Mouse (Mus musculus): Measurements from ENCODE around the gene Gm17606.

The Gm17606 gene

DNA sequence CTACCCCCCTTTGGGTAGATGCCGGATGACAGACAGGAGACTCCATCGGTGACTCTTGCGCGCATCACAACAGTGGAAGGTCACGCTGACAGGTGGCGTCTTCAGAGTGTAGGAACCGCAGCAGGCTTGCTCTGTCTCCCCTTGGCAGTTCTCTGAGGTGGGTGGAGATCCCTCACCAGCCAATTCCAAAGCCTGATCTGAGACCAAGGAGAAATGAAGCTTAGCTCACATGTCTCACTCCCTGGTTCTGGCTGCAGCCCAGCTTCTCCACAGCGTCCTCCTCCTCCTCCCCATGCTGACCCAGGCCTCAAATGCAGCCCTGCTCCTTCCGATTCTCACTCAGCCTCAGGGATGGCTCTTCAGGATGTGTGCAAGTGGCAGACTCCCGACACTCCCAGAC is 15.8 kb upstream of the Gm17606 start:
- no peak for DNase-seq (ENCODE audit: low read depth, low spot score)

- DNase-seq (ENCODE audit: low read depth, low spot score): no peak
These were observed 12.6 kb upstream of the Gm17606 start for GRCm38 (mm10) chr14:54628103-54628502.

GRCm38 (mm10) chr14:54629797-54630196 is 11.0 kb upstream of the Gm17606 start:
- no peak for DNase-seq (ENCODE audit: low read depth, low spot score)

DNA sequence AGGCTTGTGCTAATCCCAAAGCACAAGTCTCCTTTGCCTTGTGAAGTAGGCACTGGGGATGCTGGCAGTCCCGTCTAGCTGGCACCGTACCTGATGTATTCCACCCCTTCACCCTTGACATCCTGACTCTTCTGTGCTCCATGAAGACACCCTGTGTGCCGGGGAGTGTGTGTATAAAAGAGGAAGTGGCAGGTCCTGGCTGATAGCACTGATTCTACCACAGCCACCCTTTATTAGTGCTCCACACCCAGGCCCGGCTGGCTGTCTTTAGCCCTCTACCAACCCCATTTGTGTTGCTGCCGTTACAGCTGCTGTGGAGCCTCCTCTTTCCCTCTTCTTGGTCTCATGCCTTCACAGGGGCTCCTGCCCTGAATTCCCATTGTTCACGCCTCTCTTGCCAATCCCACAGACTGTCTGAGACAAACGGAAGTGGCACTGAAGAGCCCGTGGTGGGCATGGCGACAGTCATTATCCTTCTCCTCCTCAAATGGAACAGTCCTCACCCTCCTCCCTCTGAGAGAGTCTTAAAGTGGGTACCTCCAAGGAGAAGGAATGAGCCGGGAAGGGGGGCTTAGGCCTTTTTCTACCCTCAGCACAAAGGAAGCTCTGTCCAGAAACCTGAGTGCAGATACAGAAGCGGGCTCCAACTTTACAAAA is 10.0 kb upstream of the Gm17606 start:
- DNase-seq (ENCODE audit: low read depth, low spot score): no peak

- no peak for DNase-seq (ENCODE audit: low read depth, low spot score)
These were observed 9.5 kb upstream of the Gm17606 start for GRCm38 (mm10) chr14:54631240-54631599.

- DNase-seq (ENCODE audit: low read depth, low spot score): no peak
These were observed 8.5 kb upstream of the Gm17606 start for GRCm38 (mm10) chr14:54632252-54632651.

DNA sequence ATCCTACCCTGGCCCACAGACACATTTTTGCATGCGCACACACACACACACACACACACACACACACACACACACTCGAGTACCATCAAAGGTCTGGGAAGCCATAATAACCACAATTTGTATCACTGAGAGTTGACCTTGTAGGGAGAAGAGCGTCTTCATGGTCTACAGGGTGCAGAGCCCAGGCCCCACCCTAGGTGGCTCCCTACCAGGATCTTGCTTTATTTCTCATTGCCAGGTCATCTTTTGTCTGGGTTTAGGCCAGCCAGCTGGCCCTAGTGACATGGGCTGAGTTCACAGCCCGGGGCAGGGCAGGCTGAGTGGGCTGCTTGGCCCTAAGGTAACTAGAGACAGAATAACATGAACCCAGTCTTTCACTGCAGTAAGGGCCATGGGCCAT is 6.6 kb upstream of the Gm17606 start:
- no peak for DNase-seq (ENCODE audit: low read depth, low spot score)

DNA sequence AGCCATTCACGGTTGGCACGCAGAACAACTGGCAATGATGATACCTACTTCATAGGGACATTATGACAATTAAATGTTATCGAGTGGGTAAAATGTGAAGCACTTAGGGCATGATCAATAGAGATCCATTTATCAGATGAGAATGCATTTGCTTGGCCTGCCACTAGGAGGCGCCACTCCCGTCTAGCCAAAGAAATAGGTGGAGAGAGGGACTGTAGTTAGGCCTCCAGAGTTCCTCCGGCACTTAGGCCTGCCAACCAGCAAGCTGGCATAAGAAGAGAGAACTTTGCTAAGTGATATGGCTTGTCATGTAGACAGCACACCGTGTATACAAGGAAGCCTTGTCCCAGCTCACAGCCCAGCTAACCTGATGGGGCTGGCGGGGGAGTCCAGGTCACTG is 3.8 kb upstream of the Gm17606 start:
- no peak for DNase-seq (ENCODE audit: low read depth, low spot score)

DNA sequence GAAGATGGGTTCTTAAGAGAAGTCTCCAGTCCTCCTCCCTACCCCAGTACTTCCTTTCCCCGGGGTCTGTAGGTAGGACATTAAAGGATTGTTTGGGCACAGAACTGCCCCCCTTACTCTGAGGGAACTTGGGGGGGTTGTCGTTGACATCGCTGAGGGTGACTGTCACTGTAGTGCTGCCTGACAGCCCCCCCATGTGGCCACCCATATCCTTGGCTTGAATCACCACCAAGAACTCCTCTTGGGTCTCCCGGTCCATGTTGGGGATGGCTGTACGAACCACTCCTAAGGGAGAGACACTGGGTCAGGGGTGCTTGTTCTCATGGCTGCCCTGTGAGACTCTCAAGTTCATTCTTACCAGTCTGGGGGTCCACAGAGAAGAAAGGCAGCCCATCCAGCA is 2.5 kb upstream of the Gm17606 start:
- DNase-seq (ENCODE audit: low read depth, low spot score): no peak

DNA sequence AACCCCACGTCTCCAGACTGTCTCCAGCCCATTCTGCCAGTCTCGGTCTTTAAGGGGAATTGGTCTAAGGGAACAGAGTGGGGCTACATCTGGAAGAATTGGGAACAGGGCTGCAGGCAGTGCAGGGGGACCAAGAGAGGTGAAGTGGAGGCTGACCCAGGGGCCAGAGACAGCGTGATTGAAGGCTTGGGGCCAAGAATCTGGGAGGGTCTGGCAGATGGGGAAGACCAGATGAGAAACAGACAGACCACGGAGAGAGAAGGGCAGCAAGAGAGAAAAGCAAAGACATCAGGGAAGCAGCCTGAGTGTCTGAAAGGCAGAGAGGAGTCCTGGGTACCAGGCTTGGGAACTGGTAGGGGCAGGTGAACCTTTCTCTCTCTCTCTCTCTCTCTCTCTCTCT is 631 bp upstream of the Gm17606 start:
- no peak for DNase-seq (ENCODE audit: low read depth, low spot score)

GRCm38 (mm10) chr14:54641305-54641969 is 685 bp downstream of the Gm17606 start, which contains the start of gene Cdh24:
Gene Cdh24 (minus strand): TSS chr14:54641364.
- DNase-seq (ENCODE audit: low read depth, low spot score): peak; percentile 78

GRCm38 (mm10) chr14:54642224-54642944 is 1.6 kb downstream of the Gm17606 start:
- no peak for DNase-seq (ENCODE audit: low read depth, low spot score)

DNA sequence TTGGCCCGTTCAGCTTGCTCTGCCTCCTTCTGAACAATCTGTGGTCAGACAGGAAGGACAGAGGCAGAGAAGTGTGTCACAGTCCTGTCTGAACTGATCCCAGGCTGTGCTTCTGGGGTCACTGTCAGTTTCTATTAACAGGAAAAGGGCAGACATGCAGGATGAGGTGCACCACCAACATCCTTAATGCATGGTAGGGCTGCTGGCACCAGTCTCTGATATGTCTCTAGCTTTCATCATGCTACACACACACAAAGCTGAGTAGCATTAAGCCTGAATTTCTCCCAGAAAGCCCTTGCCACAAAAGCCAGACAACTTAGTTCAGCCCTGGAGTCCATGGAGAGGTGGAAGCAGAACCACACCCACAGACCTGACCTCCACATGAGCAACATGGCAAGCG is 2.3 kb downstream of the Gm17606 start:
- no peak for DNase-seq (ENCODE audit: low read depth, low spot score)

DNA sequence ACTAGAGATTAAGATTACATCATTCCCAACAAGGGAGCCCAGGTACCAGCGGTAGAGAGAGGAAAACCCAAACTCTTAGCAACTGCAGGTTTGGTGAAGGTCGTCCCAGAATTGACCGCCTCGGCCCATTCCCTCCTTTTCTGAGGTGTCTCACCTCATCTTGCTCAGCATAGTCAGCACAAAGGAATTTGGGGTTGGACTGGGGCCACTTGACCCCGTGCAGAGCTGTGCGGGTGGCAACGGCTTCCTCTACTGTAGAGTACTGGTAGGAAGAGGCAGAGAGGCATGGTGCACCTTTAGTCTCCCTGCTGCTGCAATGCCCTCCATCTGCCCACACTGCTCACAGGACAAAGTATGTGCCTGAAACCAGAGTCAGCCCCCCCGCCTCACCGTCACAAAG is 3.5 kb downstream of the Gm17606 start:
- no peak for DNase-seq (ENCODE audit: low read depth, low spot score)

DNA sequence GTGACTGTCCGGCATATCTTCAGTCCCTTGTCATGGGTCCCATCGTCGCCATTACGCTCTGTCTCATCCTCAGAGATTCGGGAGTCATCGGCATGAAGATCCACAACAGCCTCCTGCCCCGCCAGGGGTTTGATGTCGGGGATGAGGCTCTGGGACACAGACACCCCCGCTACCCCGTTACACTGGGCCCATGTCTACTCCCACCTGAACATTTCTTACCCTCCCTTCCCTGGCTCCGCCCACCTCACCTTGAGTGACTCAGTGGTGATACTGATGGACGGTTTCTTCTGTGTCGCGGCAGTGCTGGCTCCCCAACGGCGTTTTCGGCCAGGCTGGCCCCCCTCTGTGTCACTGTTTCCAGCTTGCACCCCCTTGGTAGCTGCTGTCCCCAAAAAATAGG is 5.7 kb downstream of the Gm17606 start:
- DNase-seq (ENCODE audit: low read depth, low spot score): no peak

DNA sequence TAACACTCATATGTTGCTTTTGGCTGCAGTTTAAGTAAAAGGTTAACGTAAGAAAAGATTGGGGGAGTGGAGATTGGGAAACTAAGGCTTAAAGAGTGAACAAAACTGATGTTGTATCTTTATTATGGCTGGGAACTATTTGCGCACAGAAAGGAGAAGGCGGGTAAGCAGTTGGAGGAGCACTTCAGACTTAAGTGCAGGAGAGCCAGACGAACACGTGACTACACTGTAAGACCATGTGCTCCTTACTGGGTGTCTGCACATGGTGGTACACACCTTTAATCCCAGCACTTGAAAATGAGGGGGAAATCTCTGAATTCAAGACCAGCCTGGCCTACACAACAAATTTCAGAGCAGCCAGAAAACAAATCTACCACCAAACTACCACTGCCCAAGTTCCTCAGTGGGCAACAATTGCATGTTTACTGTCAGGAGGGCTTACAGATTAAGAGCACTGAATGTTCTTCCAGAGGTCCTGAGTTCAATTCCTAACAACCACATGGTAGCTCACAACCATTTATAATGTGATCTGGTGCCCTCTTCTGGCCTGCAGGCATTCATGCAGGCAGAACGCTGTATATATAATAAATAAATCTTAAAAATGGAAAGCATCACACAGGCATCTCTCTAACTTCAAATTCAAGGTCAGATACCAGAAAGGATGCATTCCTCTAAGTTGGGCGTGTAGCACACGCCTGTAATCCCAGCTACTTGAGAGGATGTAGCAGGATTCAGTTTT is 6.3 kb downstream of the Gm17606 start:
- no peak for DNase-seq (ENCODE audit: low read depth, low spot score)

- DNase-seq (ENCODE audit: low read depth, low spot score): no peak
These were observed 7.1 kb downstream of the Gm17606 start for GRCm38 (mm10) chr14:54647900-54648299.

DNA sequence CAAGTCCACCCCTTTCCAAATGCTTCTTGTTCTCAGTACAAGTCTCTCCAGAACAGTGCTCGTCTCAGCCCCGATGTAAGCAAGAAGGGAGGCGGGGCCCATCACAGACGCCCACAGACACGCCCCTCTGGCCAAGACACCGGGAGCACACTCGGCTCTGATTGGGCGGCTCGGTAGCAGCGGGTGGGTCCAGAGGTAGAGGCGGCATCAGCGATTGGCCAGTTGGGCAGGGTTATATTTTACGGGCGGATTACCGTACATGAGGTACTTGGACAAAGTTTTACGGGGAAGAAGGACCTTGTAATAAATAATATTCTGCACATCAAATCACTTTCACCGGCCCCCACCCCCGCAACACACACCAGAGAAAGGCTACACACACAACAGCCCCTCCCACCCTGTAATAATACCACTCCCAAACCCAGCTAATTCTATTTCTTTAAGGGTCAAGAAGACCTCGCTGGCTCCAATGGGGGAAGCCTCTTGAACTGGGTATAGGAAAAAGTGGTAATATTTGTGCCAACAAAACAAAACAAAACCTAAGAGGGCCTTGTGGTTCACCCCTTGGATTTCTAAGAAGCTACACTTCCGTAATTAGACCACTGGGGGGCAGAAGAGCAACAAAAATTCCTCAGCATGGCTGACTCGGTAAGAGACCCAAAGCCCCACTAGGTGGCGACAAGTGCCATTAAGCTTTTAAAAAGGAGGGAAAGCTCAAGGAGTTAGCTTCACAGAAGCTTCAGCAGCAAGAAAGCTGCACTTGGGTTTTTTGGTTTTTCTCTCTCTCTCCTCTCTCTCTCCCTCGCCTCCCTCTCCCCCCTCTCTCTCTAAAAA is 10.1 kb downstream of the Gm17606 start:
- peak; percentile 87 for DNase-seq (ENCODE audit: low read depth, low spot score)

DNA sequence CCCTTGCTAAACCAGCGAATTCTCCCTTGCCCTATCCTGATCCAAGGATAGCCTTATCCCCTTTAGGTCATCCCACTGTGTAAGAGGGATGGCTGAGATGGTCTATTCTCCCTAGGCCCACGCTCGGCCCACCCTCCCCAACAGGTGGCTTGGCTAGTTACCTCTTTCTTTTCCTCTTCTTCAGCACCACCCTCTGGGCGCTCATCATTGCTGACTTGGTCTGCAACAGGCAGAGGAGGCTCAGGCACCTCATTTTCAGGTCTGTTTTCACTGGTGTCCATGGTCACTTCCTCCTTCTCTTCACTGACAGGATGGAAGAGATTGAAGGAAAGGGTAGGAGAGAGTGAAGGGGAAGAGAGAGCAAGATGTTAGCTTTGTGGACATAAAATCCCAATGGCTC is 10.8 kb downstream of the Gm17606 start:
- DNase-seq (ENCODE audit: low read depth, low spot score): no peak

DNA sequence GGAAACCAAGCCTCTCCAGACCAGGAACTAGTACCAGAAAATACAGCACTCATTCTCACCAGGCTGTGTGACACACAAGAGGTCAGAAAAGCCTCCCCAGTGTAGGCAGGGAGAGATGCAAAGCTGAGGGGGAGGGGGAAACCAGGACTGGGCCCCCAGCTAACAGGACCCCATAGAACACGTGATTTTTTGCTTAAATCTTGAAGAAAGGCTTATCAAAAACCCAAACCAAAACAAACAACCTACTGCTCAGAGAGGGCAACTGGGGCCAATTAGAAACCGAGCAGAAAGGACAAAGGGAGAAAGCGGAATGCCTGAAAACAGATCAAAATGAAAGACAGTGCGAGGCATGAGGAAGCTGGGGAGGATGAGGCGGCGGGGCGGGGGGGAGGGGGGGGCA is 12.0 kb downstream of the Gm17606 start:
- no peak for DNase-seq (ENCODE audit: low read depth, low spot score)

DNA sequence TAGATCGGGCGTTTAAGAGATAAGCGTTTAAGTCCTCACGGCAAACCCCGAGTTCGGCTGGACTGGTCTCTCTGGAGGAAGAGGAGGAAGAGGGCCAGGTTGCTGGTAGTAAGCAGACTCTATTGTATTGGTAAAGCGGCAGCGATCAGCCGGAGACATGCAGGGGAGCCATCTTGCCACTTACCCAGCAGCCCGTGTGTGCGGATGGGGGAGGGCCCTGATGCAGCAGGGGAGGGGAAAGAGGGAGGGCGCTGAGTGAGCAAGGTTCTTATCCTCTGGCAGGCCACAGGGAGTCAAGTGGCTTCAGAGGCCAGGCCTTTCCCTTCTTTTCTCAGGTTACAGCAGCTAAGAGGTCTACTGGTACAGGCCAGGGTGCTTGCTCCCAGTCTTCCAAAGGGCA is 12.7 kb downstream of the Gm17606 start:
- DNase-seq (ENCODE audit: low read depth, low spot score): peak; percentile 65

Data from retina, postnatal 7 days (tissue).